Mouse (Mus musculus): ENCODE data around the gene Gtf2i.

The Gtf2i gene

DNA sequence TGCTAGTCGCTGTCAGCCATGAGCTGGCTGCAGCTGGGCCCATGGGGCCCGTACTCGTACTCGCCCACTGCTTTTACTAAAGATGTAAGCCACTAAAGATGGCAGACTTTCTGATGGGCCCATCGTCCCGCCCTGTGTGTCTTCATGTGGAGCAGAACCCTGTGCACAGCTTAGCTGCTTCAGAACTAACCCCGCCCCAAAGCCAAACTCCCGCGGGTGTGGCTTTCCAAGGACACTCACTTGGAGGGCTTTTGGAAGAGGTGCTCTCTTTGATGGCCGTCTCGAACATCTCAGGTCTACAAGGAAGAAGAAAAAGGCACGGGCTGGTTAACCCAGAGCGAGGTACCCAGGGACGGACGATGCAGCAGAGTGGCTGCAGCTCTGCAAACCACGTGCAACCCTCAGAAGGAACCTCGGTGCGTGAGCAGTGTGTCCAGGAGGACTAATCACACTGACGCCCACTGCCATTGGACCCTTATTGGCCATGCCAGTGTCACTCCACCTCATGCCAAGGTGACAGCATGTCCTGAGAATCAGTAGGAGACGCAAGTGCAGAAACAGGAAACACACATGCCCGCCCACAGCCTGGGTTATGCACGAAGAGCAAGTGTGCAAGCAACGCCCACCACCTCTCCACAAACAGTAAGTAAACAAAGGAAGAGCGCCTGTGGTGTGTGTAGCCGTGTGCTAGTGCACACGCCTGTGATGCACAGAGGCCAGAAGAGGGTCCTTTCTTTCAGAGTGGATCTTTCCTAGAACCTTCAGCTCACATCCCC, 70.7 kb downstream of the Gtf2i start:
- DNase-seq (ENCODE audit: low spot score): no peak

GRCm38 (mm10) chr5:134241831-134242230, 72.7 kb downstream of the Gtf2i start:
- no peak for DNase-seq (ENCODE audit: low spot score)

GRCm38 (mm10) chr5:134237936-134238760, 76.4 kb downstream of the Gtf2i start:
- no peak for DNase-seq (ENCODE audit: low spot score)

DNA sequence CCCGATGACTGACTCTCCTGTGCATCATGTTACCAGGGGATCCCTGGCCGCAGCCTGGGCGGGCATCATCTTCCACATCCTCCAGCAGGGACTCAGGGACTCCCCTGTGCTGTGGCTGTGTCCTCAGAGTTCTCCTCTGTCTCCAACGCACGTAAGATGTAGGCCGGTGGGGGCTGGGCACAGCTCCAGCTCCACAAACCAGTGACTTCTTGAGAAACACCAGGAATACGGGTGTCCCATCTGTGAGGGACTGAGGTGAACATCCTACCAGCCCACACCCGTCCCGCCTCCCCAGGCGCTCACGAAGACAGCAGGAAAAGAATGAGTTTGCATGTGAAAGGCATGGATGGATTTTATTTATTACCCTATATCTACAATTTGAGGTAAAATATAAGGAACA, 77.1 kb downstream of the Gtf2i start:
- DNase-seq (ENCODE audit: low spot score): no peak

DNA sequence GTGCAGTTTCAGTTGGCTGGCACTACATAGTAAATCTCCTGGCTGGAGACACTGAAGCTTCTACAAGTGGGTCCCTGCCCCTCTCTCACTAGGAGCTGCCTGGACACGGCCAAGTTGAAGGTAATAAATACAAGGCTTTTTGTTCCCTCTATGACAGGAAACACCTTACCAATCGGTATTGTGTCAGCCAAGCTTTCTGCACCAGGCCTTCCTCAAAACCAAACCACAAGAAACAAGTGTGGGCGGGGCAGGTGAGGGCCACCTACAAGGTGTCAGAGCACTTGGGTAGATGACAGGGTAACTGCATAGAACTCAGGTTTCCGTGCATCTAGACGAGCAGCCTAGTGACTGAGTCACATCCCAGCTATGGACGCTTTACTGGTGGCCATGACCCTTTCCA, 77.8 kb downstream of the Gtf2i start:
- DNase-seq (ENCODE audit: low spot score): no peak

GRCm38 (mm10) chr5:134236241-134236640, 78.3 kb downstream of the Gtf2i start:
- no peak for DNase-seq (ENCODE audit: low spot score)

DNA sequence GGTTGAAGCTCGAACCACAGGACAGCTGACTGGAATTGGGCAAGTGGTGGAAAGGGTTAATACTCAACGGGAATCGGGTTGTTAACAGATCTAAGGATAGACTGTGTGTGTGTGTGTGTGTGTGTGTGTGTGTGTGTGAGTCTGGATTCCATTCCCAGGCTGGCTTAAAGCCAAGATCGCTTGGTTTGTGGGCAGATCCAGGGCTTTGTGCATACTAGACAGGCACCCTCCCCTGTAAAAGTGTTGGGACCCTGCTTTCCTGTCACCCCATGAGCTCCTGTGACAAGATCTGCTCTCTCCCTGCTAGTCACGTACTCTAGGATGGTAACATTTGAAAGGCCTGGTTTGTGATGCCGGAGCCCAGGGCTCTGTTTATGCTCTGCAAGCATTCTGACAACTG, 79.4 kb downstream of the Gtf2i start:
- DNase-seq (ENCODE audit: low spot score): no peak

- no peak for DNase-seq (ENCODE audit: low spot score)
Measured at GRCm38 (mm10) chr5:134234205-134234604, 80.4 kb downstream of the Gtf2i start.

DNA sequence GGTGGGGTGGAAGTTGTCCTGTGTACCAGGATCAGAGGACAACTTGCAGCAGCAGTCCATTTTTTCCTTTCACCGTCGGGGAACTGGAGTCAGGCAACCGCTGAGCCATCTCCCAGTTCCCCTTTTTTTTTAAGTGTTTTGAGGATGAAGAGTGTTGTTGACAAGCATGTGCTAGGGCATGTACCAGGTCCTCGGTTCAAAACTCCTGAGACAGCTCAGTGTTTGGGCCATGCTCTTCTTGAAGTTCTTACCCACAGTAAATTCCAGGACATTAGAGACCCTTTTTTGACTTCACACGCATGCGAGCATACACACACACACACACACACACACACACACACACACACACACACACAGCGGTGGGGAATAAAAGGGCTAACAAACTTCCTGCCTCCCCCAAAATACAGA, 81.3 kb downstream of the Gtf2i start:
- DNase-seq (ENCODE audit: low spot score): no peak

- DNase-seq (ENCODE audit: low spot score): no peak
Measured at GRCm38 (mm10) chr5:134232568-134232967, 82.0 kb downstream of the Gtf2i start.

DNA sequence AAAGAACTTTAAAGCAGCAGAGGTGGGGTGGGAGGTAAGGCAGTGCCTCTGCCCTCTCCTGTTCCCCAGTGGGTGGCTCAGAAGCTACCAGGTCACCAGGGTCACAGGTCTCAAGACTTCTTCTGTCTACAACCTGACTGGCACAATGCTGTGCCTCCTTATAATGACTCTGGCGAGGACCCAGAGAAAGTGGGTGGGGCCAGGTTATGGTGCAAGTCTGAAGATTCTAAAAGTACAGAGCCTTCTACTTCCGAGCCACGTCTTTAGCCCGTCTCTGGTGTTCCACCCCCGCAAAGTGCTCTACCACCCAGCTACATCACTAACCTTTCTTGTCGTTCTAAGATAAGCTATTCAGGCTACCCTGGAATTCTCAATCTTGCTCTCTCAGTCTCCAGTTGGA, 82.4 kb downstream of the Gtf2i start:
- no peak for DNase-seq (ENCODE audit: low spot score)

GRCm38 (mm10) chr5:134231376-134231775, 83.2 kb downstream of the Gtf2i start:
- DNase-seq (ENCODE audit: low spot score): no peak

DNA sequence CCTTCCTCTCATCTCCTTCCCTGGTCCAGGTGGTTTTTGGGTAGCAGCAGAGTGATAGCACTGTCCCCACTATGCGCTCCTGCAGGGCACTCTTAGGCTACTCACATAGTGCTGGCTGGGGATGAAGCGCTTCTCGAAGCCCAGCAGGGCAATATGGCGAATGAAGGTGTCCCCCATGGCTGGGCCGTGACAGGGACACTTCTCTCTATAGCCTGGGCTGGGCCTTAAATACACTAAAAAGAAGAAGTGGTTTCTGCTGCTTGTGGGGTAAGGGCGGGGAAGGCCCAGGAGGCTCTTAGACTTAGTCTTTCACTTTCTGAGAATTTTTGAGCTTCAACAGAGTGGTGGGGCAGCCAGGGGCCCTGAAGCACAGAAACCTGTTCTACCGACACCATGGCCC, 85.2 kb downstream of the Gtf2i start, which contains the start of gene Ncf1:
Gene Ncf1, minus strand, starts transcription at position 235 of the 400 bp plus-strand sequence.
- DNase-seq (ENCODE audit: low spot score): no peak

DNA sequence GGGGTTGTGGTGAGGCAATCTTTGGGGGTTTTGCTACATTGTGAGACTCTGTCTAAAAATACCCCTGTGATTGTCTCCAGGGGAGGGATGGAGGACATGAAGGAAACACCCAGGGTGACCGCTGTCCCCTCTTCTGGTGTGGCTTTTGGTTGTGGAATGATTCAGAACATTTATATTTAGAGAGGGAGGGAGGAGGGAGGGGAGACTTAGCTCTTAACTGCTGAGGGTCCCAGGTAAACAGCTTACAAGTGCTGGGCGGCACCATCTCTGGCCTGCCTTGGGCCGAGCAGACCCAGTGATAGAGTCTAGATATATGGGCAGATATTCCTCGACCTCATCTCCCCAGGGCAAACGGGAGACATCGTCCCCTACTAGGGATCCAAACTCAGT, 86.3 kb downstream of the Gtf2i start:
- no peak for DNase-seq (ENCODE audit: low spot score)

DNA sequence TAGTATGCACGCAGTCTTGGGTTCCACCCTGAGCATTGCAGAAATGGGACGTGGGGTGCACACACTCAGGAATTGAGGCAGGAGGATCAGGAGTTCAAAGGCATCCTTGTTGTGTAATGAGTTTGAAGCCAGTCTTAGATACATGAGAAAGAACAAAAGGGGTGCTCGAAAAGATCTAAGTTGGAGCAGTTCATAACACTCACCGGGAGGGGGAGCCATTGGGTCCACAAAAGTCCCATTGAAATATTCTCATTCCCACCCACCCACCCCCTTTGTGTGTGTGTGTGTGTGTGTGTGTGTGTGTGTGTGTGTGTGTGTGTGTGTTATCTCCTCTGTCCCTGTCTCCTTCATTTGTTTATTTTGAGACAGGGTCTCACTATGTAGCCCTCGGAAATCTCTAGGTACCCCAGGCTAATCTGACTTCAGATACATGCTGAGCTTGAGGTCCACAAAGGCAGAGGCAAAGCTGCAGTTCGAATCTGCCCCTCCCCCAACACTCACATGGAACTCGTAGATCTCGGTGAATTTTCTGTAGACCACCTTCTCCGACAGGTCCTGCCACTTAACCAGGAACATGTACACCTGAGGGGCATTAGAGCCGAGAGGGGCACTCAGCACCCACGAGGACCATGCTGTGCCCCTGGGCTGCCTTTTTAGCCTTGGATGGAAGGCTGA, 86.8 kb downstream of the Gtf2i start:
- DNase-seq (ENCODE audit: low spot score): no peak

DNA sequence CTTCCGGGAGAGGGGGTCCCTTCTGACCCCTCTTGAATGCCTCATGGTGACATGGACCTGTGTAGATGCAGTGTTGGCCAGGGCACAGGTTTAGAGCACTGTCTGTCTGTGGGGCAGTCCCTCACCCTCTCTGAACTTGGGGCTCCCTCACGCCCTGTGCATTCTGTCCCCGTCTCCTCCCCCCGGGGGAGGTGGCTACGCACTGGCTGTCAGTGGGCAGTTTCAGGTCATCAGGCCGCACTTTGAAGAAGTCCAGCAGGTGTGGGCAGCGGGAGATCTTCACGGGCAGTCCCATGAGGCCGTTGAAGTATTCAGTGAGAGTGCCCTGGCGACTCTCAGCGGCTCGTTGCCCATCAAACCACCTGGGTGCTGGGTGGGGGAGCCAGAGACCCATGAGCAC, 87.6 kb downstream of the Gtf2i start:
- no peak for DNase-seq (ENCODE audit: low spot score)

GRCm38 (mm10) chr5:134225110-134225901, 89.3 kb downstream of the Gtf2i start:
- DNase-seq (ENCODE audit: low spot score): no peak

DNA sequence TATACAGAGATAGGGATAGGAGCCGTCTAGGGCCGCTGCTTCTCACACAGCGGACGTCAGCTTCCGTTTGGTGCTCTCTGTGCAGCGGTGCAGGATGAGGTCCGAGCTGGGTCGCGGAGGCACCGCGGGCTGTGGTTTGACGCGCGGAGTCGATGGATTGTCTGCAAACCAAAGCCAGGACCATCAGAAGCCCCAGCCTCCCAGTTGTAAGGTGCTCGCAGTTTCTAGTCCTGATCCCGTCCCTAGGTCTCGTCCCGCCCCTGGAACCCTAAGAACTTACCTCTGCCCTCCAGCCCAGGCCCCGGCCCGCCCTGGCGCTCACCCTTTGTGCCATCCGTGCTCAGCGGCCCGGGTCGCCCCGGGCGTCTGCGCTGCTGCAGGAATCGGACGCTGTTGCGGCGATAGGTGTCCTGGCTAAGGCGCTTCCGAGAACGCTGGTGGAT, 92.8 kb downstream of the Gtf2i start:
- no peak for DNase-seq (ENCODE audit: low spot score)

DNA sequence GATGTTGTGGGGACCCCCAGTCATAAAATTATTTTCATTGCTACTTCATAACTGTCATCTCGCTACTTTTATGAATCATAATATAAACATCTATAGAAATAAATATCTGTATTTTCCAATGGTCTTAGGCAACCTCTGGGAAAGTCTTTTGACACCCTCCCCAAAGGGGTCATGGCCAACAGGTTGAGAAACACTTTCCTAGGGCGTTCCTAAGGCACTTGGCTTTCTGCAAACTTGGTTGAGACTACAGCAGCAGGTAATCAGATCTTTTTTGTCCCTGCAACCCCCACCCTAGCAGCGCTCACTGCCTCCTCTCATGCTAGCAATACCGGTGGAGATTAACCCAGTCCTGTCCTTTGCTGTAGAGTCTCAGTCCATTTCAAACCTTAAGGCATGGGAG, 93.3 kb downstream of the Gtf2i start:
- DNase-seq (ENCODE audit: low spot score): no peak

DNA sequence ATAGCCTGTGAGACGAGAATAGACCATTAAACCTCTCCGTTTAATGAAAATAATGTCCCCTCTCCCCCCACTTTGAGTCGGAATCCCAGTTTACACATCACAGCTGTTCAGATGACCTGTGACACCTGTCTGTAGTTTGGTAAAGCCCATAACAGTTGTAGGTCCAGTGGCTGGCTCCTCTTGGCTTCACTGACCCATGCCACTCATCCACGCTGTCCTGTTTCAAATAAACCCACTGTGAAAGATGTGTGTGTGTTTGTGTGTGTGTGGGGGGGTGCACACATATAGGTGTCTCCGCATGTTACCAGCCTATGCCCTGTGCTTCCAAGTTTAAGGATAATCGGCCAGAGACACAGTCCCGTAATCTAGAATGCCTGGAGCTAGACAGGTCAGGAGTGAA, 96.7 kb downstream of the Gtf2i start:
- DNase-seq (ENCODE audit: low spot score): no peak

DNA sequence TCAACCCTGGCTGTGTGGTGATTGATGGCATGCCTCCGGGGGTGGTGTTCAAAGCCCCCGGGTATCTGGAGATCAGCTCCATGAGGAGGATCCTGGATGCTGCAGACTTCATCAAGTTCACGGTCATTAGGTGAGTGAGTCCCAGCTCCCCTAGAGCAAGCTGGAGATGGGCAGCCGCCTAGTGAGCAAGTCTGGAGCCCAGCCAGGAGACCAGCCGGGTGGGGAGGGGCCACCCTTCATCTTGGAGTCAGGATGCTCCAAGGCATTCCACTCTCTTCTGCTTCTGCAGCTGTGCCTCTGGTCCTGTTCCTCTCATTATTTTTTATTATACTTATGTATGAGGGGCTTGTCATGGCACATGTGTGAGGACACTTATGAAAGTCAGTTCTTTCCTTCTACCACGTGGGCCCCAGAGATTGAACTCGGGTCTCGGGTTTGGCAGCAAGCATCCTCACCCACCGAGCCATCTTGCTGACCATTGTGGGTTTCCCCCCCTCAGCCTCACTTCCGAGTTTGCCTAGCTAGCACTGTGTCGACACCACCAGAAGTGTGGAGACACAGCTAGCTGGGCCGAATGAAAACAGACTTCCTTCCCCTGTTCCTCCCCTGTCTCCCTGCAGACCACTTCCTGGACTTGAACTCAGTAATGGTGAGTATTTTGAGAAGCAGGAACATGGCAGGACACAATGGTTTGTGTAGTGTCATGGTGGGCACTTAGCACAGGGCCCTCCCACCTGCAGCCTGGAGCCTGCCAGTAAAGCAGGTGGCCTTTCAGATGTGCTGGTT, 100.3 kb downstream of the Gtf2i start:
- DNase-seq (ENCODE audit: low spot score): no peak
